Mouse (Mus musculus) MEL (cell line): Measurements from ENCODE around the gene Ndufaf2. TPM values are rescaled to one million over a fixed set of nuclear protein-coding genes. Genes with fewer than 3 reads are reported as not detected.

Experiments used
- DNase-seq: peaks from one replicate; pipeline ENCODE4 v3.0.0; 2011; ENCODE audit warnings: low read depth, low spot score
- H3K27ac ChIP-seq: 2 replicates; pipeline ENCODE4 v1.5.1; 2012; ENCODE audit warnings: low read depth, mild to moderate bottlenecking, control low read depth, low read length, moderate library complexity; ENCODE audit not compliant: control insufficient read depth
- H3K27me3 ChIP-seq, 2 experiments: fragments of 150-350 bp in 1 of 2; sonication (generic) in 1 of 2; 2 replicates each; pipeline ENCODE4 v1.6.1; 2012; ENCODE audit warnings: low read length in 2 of 2, mild to moderate bottlenecking in 2 of 2, improper control_type of control experiment in 1 of 2, moderate library complexity in 1 of 2; ENCODE audit not compliant: insufficient read depth in 2 of 2, control insufficient read depth in 1 of 2
- H3K36me3 ChIP-seq, 2 experiments: 2 replicates each; pipeline ENCODE4 v1.6.1; 2012 to 2014; ENCODE audit warnings: low read length in 2 of 2, improper control_type of control experiment in 1 of 2, inconsistent platforms in 1 of 2, mild to moderate bottlenecking in 1 of 2; ENCODE audit not compliant: insufficient read depth in 2 of 2, control insufficient read depth in 1 of 2
- H3K4me1 ChIP-seq, 2 experiments: fragments of 150-350 bp in 1 of 2; sonication (generic) in 1 of 2; 2 replicates each; pipeline ENCODE4 v1.6.1; 2012; ENCODE audit warnings: low read length in 2 of 2, improper control_type of control experiment in 1 of 2, mild to moderate bottlenecking in 1 of 2; ENCODE audit not compliant: insufficient read depth in 2 of 2, control insufficient read depth in 1 of 2
- H3K4me3 ChIP-seq, 2 experiments: fragments of 150-350 bp in 1 of 2; sonication (generic) in 1 of 2; 2 replicates each; pipeline ENCODE4 v1.5.1; 2012; ENCODE audit warnings: low read depth in 2 of 2, low read length in 2 of 2, mild to moderate bottlenecking in 2 of 2, moderate library complexity in 2 of 2, control low read depth in 1 of 2, improper control_type of control experiment in 1 of 2; ENCODE audit not compliant: control insufficient read depth in 1 of 2, insufficient read depth in 1 of 2
- H3K79me2 ChIP-seq: 2 replicates; pipeline ENCODE4 v1.6.1; 2012; ENCODE audit warnings: mild to moderate bottlenecking, low read length, moderate library complexity; ENCODE audit not compliant: control insufficient read depth, poor library complexity, insufficient read depth
- H3K9ac ChIP-seq: 2 replicates; pipeline ENCODE4 v1.6.1; 2012; ENCODE audit warnings: low read depth, mild to moderate bottlenecking, control low read depth, low read length, moderate library complexity; ENCODE audit not compliant: control insufficient read depth, poor library complexity, severe bottlenecking
- H3K9me3 ChIP-seq: fragments of 150-350 bp; sonication (generic); replicated peaks from 2 replicates; pipeline ENCODE4 v1.6.1; 2012; ENCODE audit warnings: mild to moderate bottlenecking, low read length, improper control_type of control experiment, moderate library complexity; ENCODE audit not compliant: insufficient read depth
- BHLHE40 ChIP-seq: IDR thresholded peaks from 2 replicates; pipeline ENCODE4 v1.6.1; 2012; ENCODE audit warnings: low read depth, mild to moderate bottlenecking, inconsistent platforms, low read length, improper control_type of control experiment, borderline replicate concordance
- CHD1 ChIP-seq: IDR thresholded peaks from 2 replicates; pipeline ENCODE4 v1.6.1; 2012; ENCODE audit warnings: low read depth, mild to moderate bottlenecking, inconsistent platforms, low read length, improper control_type of control experiment
- CHD2 ChIP-seq: IDR thresholded peaks from 2 replicates; pipeline ENCODE4 v1.6.1; 2011; ENCODE audit warnings: low read length, improper control_type of control experiment
- CTCF ChIP-seq, 3 experiments: IDR thresholded peaks in 2 of 3; conservative IDR thresholded peaks in 1 of 3; 2 replicates each; pipeline ENCODE4 v1.5.1; 2011 to 2012; ENCODE audit warnings: low read length in 3 of 3, low read depth in 2 of 3, mild to moderate bottlenecking in 2 of 3, improper control_type of control experiment in 1 of 3, inconsistent platforms in 1 of 3, mixed read lengths in 1 of 3, moderate library complexity in 1 of 3; ENCODE audit not compliant: control insufficient read depth in 1 of 3, insufficient read depth in 1 of 3, poor library complexity in 1 of 3, severe bottlenecking in 1 of 3
- ELF1 ChIP-seq: IDR thresholded peaks from 2 replicates; pipeline ENCODE4 v1.6.1; 2014; ENCODE audit warnings: low read depth, mild to moderate bottlenecking, inconsistent platforms, low read length, improper control_type of control experiment, moderate library complexity
- EP300 ChIP-seq, 2 experiments: IDR thresholded peaks; 2 replicates each; pipeline ENCODE4 v1.6.1; 2011; ENCODE audit warnings: improper control_type of control experiment in 2 of 2, low read length in 2 of 2, low read depth in 1 of 2, mild to moderate bottlenecking in 1 of 2
- GABPA ChIP-seq: IDR thresholded peaks from 2 replicates; pipeline ENCODE4 v1.6.1; 2012; ENCODE audit warnings: low read depth, mild to moderate bottlenecking, inconsistent platforms, low read length, improper control_type of control experiment, moderate library complexity
- GATA1 ChIP-seq: IDR thresholded peaks from 2 replicates; pipeline ENCODE4 v1.6.1; 2011; ENCODE audit warnings: low read depth, low read length, improper control_type of control experiment
- JUND ChIP-seq: IDR thresholded peaks from 2 replicates; pipeline ENCODE4 v1.6.1; 2011; ENCODE audit warnings: low read depth, mild to moderate bottlenecking, improper control_type of control experiment, low read length
- KAT2A ChIP-seq: conservative IDR thresholded peaks from 2 replicates; pipeline ENCODE4 v1.6.1; 2012; ENCODE audit warnings: low read depth, low read length, improper control_type of control experiment, inconsistent platforms
- MXI1 ChIP-seq: IDR thresholded peaks from 2 replicates; pipeline ENCODE4 v1.6.1; 2011; ENCODE audit warnings: mild to moderate bottlenecking, low read depth, low read length, improper control_type of control experiment
- MYC ChIP-seq: IDR thresholded peaks from 2 replicates; pipeline ENCODE4 v1.6.1; 2011; ENCODE audit warnings: low read depth, mild to moderate bottlenecking, low read length, improper control_type of control experiment, moderate library complexity
- NELFE ChIP-seq: IDR thresholded peaks from 2 replicates; pipeline ENCODE4 v1.6.1; 2011; ENCODE audit warnings: low read depth, low read length, improper control_type of control experiment
- POLR2AphosphoS2 ChIP-seq: IDR thresholded peaks from 2 replicates; pipeline ENCODE4 v1.6.1; 2011; ENCODE audit warnings: low read length, improper control_type of control experiment
- RCOR1 ChIP-seq: IDR thresholded peaks from 2 replicates; pipeline ENCODE4 v1.6.1; 2012; ENCODE audit warnings: low read depth, mild to moderate bottlenecking, inconsistent platforms, low read length, improper control_type of control experiment
- SMC3 ChIP-seq: IDR thresholded peaks from 2 replicates; pipeline ENCODE4 v1.6.1; 2011; ENCODE audit warnings: low read depth, low read length, improper control_type of control experiment
- TAL1 ChIP-seq: IDR thresholded peaks from 2 replicates; pipeline ENCODE4 v1.6.1; 2012; ENCODE audit warnings: mild to moderate bottlenecking, inconsistent platforms, low read length, moderate library complexity, mixed read lengths
- TBP ChIP-seq: IDR thresholded peaks from 2 replicates; pipeline ENCODE4 v1.8.0; 2011; ENCODE audit warnings: low read depth, low read length, improper control_type of control experiment
- UBTF ChIP-seq: IDR thresholded peaks from 2 replicates; pipeline ENCODE4 v1.6.1; 2012; ENCODE audit warnings: low read depth, mild to moderate bottlenecking, inconsistent platforms, low read length, improper control_type of control experiment, moderate library complexity, borderline replicate concordance; ENCODE audit not compliant: insufficient read depth
- USF1 ChIP-seq: IDR thresholded peaks from 2 replicates; pipeline ENCODE4 v1.6.1; 2014; ENCODE audit warnings: low read depth, mild to moderate bottlenecking, inconsistent platforms, low read length, improper control_type of control experiment, moderate library complexity
- ZC3H11A ChIP-seq: IDR thresholded peaks from 2 replicates; pipeline ENCODE4 v1.6.1; 2012; ENCODE audit warnings: low read depth, mild to moderate bottlenecking, inconsistent platforms, low read length, improper control_type of control experiment
- ZMIZ1 ChIP-seq: IDR thresholded peaks from 2 replicates; pipeline ENCODE4 v1.6.1; 2012; ENCODE audit warnings: low read depth, mild to moderate bottlenecking, inconsistent platforms, low read length, improper control_type of control experiment, moderate library complexity
- polyA plus RNA-seq, 2 experiments: library from polyadenylated mRNA; stranded (reverse) in 1 of 2; unstranded in 1 of 2; fragments of >175 nt in 1 of 2; fragments of >200 nt in 1 of 2; gene quantifications; 2 replicates each; pipeline versions ENCODE4 v1.2.1 to v1.2.4; 2012; ENCODE audit warnings: low replicate concordance in 2 of 2, low read depth in 1 of 2; ENCODE audit not compliant: insufficient read length in 2 of 2, insufficient read depth in 1 of 2, missing spikeins in 1 of 2
- total RNA-seq: library from RNA; depleted of rRNA; stranded (reverse); fragments of 300-350 nt; gene quantifications from 2 replicates; pipeline ENCODE4 v1.2.3, GENCODE M21; 2012

Gene Ndufaf2
- total and polyA plus RNA-seq, 3 experiments = 50.9 to 76.0 TPM; not detected in 1

DNA sequence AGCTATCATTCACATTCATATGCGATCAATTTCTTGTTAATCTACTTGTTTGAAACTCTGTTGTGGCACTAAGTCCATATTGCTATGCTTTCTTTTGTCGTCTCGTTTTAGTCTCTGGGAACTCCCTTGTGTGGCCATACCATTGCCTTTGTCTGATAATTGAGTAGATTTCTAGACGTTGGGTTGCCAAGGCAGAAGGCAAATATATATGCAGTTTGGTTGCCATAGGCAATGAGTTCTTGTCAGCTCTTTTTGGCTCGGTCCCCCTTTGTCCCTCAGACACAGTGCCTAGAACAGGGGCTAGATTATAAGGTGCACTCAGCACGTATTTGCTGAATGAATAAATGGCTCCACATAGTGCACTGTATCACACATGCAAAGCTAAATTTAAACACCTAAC is 94.1 kb downstream of the Ndufaf2 start:
- no peaks in the 10 kb centered on the region for H3K79me2 ChIP-seq
- no peaks in the 10 kb centered on the region for H3K9me3 ChIP-seq
- H3K9ac ChIP-seq = no peak overlapping the region
- DNase-seq = no peak
- no peak overlapping the region for H3K4me3 ChIP-seq
- peaks cover 0 to 14% of the 10 kb centered on the region in 2 experiments; a peak in 2 of 4 replicates for H3K36me3 ChIP-seq
- H3K27me3 ChIP-seq = no peaks in the 10 kb centered on the region
- peaks cover 11 to 16% of the 10 kb centered on the region in 2 experiments for H3K4me1 ChIP-seq
- no peak overlapping the region for H3K27ac ChIP-seq
- TF ChIP-seq ELF1 = no peak
- no peak for TF ChIP-seq SMC3
- no peak for TF ChIP-seq MXI1
- no peak for TF ChIP-seq ZMIZ1
- TF ChIP-seq UBTF = no peak
- no peak for TF ChIP-seq MYC
- no peak for TF ChIP-seq POLR2AphosphoS2
- TF ChIP-seq GABPA = no peak
- no peak for TF ChIP-seq GATA1
- TF ChIP-seq, all 39 proteins: peak for 0

DNA sequence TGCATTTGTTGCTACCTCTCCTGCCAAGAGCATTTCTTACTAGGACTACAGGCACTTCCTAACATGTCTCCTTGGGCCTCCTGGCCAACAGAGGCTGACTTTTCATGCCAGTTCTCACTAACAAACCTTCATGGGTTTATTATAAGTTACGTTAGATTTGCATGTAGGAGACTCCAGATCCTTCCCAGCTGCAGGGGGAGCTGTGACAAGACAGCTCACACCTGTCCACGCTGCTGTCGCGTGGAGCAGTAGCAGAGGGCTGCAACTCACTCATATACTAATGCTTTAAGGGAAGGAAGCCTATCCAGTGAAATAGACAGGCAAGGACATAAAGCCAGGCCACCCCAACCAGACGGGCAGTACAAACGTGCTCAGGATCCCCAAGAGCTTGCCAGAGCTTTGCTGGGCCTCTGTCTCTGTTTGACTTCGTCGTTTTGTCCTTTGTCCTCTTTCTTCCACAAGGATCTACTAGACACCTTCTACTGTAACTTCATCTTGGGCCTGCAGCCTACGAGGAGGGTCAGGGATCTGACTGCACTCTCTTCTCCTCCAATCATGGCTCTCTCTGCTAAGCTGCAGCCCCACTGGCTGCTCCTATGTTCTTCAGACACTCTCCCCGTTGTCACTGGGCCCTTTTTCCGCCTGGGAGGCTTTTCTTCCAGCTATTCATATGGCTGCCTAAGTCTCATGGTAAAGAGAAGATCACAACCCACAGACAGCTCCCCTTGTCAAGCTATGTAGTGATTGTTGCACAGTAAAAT is 94.9 kb downstream of the Ndufaf2 start:
- H3K36me3 ChIP-seq = peaks cover 0 to 9% of the 10 kb centered on the region in 2 experiments; a peak in 2 of 4 replicates
- no peaks in the 10 kb centered on the region for H3K79me2 ChIP-seq
- H3K9me3 ChIP-seq = no peaks in the 10 kb centered on the region
- H3K4me3 ChIP-seq = no peak overlapping the region
- no peak overlapping the region for H3K27ac ChIP-seq
- H3K4me1 ChIP-seq = peaks cover 9% of the 10 kb centered on the region in 2 experiments
- no peak overlapping the region for H3K9ac ChIP-seq
- no peaks in the 10 kb centered on the region for H3K27me3 ChIP-seq
- no peak for DNase-seq
- TF ChIP-seq BHLHE40 = no peak
- TF ChIP-seq CTCF (IDR thresholded peaks at IDR 0.05 in 2 of 3, conservative IDR thresholded peaks at IDR 0.05 in 1 of 3; ENCODE audit: control insufficient read depth in 1 of 3, insufficient read depth in 1 of 3, low read depth in 2 of 3, low read length in 3 of 3, poor library complexity in 1 of 3, severe bottlenecking in 1 of 3) = no peak
- no peak for TF ChIP-seq GABPA
- no peak for TF ChIP-seq POLR2AphosphoS2
- TF ChIP-seq MYC = no peak
- no peak for TF ChIP-seq ZC3H11A
- no peak for TF ChIP-seq NELFE
- TF ChIP-seq EP300 (IDR thresholded peaks at IDR 0.05; ENCODE audit: low read depth in 1 of 2, low read length in 2 of 2) = no peak
- no peak for TF ChIP-seq GATA1
- TF ChIP-seq TAL1 = no peak
- no peak for TF ChIP-seq CHD2
- TF ChIP-seq RCOR1 = no peak
- no peak for TF ChIP-seq JUND
- TF ChIP-seq ZMIZ1 = no peak
- TF ChIP-seq CHD1 = no peak
- no peak for TF ChIP-seq KAT2A
- no peak for TF ChIP-seq USF1
- no peak for TF ChIP-seq TBP
